Mouse (Mus musculus) fat pad, adult 2 months (tissue): ENCODE measurements around the gene Ctnnd2.

ENCODE experiments used
- DNase-seq: peaks from one replicate; pipeline ENCODE4 v3.0.0-alpha.2; 2011; ENCODE audit warnings: low read depth, low spot score; ENCODE audit errors: extremely low read depth

Ctnnd2 gene

DNA sequence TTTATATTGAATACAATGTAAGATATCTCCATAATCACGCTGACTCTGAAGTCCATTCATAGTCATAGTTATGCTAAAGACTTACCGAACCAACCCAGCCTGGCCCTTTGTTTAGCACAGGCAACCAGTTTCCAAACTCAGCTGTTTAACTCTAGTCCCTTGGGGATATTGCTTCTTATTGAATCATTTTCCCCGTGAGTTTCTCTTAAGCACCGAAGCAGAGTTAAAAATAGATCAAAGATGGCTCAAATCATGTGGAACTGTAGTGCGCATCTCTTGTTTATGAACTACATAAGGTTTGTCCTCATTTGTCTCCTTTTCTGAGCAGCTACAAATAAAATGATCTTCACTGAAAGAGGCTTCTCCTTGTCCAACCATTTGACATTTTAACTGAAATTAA, 334.1 kb downstream of the Ctnnd2 start:
- no peak for DNase-seq

GRCm38 (mm10) chr15:30512467-30512866, 340.1 kb downstream of the Ctnnd2 start:
- DNase-seq = no peak

GRCm38 (mm10) chr15:30513122-30513521, 340.7 kb downstream of the Ctnnd2 start:
- no peak for DNase-seq

DNA sequence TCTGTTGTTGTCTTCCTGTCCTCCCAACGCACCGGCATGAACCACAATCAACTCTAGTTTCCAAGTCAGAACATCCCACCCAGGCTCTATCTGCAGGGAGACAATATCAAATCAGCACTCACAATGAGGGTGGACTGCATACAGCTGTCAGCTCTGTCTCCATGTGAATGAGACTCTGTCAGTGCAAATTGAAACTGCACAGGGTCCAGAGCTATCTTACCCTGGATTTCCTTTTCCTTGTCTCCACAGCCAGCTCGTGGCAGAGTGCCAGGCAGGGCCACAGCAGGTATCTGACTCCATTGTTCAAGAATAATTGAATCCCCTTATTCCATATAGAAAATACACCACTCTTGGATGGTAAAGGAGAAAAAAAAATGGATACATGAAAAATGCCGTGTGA, 343.0 kb downstream of the Ctnnd2 start:
- DNase-seq = no peak

DNA sequence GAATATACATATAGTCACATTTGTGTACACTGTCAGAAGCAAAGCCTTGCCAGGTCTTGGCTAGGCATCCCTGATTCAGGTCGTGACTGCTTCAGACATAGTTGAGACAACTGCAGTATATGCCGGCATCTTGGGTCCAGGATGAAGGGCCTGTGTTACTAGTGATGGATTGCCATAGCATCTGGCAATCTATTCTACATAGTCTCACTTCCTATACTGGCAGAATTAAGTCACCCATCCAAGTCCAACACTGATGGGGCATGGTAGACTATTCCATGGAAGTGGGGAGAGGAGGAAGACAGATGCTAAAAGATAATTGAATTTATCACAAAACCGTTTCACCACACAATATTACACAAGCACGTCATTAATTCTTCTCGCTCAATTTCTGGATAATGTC, 369.1 kb downstream of the Ctnnd2 start:
- no peak for DNase-seq

GRCm38 (mm10) chr15:30548263-30548662, 375.9 kb downstream of the Ctnnd2 start:
- no peak for DNase-seq

DNA sequence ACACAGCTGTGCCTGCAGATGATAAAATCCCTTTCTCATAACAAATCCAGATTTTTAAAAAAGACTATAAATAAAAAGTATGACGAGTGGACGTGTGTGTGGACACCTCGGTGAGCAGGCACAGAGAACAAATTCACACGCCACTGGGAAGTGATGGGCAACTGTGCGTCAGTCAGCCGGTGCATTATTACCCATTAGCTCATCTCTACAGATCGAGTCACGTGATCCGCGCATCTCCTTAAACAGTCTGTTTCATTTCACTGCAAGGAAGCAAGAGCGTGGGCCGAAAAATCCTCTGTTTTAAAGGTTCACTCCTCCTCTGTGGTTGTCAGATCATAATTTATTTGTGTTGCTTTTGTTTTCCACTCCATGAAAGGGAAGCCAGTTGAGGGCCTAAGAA, 378.6 kb downstream of the Ctnnd2 start:
- no peak for DNase-seq

DNA sequence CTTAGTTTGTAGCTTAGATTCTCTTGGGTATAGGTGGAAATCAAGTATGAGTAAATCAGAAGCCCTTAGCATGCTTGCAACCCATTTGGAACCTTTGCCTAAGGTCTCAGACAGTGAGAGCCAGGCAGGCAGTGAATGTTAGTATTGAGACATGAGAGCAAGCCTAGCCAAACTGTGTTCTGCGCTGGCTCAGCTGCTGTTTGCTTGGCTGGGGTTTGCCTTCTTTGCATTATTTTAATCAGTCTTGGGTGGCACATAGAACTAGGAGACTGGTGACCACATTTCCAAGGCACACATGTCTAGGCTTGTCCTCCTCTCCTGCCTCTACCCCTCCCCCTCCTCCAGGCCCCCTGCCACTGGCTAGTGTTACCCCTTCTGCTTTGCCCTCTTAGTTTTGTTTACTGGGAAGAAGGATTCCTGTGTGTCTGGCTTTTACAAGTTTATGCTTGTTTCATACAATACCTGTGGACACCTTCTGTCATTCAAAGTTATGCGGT, 381.6 kb downstream of the Ctnnd2 start:
- DNase-seq = no peak

- no peak for DNase-seq
These were observed 383.4 kb downstream of the Ctnnd2 start for GRCm38 (mm10) chr15:30555787-30556186.

GRCm38 (mm10) chr15:30562375-30562774, 390.0 kb downstream of the Ctnnd2 start:
- no peak for DNase-seq

DNA sequence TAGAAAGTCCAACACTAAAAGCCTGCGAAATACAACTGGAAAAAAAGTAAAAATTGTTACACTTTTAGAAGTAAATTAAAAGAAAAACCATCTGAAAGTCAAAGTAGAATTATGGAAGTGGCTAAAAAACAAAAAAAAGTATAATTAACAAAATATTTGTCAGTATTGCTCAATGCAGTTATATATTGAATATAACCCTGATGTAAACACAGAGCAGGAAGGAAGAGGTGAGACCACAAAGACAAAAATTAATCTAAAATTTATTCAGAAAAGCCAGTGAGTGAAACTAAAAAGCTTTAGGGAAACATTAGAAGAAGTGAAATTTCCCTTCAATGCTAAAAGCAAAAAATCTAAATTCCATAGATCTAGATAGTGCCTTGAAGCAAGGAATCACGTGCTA, 392.2 kb downstream of the Ctnnd2 start:
- no peak for DNase-seq

- no peak for DNase-seq
These were observed 397.9 kb downstream of the Ctnnd2 start for GRCm38 (mm10) chr15:30570254-30570800.

- no peak for DNase-seq
These were observed 415.1 kb downstream of the Ctnnd2 start for GRCm38 (mm10) chr15:30587446-30587845.

- DNase-seq = no peak
These were observed 418.5 kb downstream of the Ctnnd2 start for GRCm38 (mm10) chr15:30590865-30591264.

GRCm38 (mm10) chr15:30595507-30595906, 423.1 kb downstream of the Ctnnd2 start:
- DNase-seq = no peak

DNA sequence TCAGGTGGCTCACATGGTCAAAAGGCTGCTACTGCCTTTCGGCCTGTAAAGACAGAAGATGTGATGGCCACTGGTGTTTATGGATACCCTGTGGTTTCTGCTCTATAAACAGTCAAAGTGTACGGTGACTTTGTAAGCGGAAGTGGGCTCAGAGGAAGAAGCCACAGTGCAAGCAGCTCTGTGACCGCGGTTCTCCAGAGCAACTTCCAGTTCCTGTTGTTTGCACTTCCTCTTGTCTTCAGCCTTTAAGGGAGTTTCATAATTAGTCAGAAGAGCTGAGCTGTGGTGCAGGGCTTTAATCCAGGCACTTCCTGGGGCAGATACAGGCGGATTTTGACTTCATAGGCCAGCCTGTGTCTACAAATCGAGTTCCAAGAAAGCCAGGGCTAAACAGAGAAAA, 438.2 kb downstream of the Ctnnd2 start:
- DNase-seq = no peak

GRCm38 (mm10) chr15:30615451-30615850, 443.1 kb downstream of the Ctnnd2 start:
- no peak for DNase-seq

- DNase-seq = no peak
These were observed 444.5 kb downstream of the Ctnnd2 start for GRCm38 (mm10) chr15:30616861-30617260.

GRCm38 (mm10) chr15:30617932-30618331, 445.5 kb downstream of the Ctnnd2 start:
- no peak for DNase-seq

- DNase-seq = no peak
These were observed 456.1 kb downstream of the Ctnnd2 start for GRCm38 (mm10) chr15:30628524-30628923.

- no peak for DNase-seq
These were observed 459.8 kb downstream of the Ctnnd2 start for GRCm38 (mm10) chr15:30632113-30632735.

DNA sequence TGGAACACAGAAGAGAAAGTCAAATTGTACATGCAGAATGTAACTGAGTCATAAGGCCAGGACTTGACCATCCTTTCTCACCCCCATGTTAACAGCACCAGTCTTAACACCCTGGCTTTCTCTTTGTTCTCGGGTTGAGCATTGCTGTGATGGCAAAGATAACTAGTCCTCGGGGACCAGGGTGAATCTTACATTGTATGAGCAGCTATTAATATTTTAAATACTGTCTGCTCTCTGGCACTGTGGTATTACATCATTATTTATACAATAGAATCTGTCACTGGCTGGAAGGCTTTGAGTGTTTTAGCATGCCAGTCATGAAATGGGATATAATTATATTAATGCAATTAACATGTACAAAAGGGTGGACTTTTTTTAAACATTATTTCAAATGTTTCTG, 461.5 kb downstream of the Ctnnd2 start:
- no peak for DNase-seq

- no peak for DNase-seq
These were observed 462.1 kb downstream of the Ctnnd2 start for GRCm38 (mm10) chr15:30634522-30634921.
